Comparison of ENCODE assay signal across 8 mouse cellular contexts in genomic region chr3:132683447-132684230, GRCm38 (mm10). TPM values are rescaled to one million over a fixed set of nuclear protein-coding genes. Genes with fewer than 3 reads are reported as not detected.
DNase-seq lines count a peak whose midpoint lies in the region; ATAC-seq and TF ChIP-seq lines count a peak whose summit lies in the region.

Gene Tbck, plus strand, starts transcription at chr3:132684144.

- no peaks in the 10 kb centered on the region for H3K4me1 ChIP-seq in ES-Bruce4 (ENCODE audit: control insufficient read depth, insufficient read depth, low read length)
- peaks cover 19% of the 10 kb centered on the region for H3K4me1 ChIP-seq in forebrain, embryonic 13.5 days
- H3K4me1 ChIP-seq in liver, postnatal 0 days (ENCODE audit: insufficient read depth) = peaks cover 7% of the 10 kb centered on the region
- H3K4me1 ChIP-seq in neural tube, embryonic 14.5 days (ENCODE audit: control insufficient read depth, insufficient read depth, low read length) = peaks cover 11% of the 10 kb centered on the region

- peak within 1 kb of the TSS; percentile 99 for H3K4me3 ChIP-seq in ES-Bruce4 (ENCODE audit: low read depth, low read length)
- H3K4me3 ChIP-seq in forebrain, embryonic 13.5 days = peak within 1 kb of the TSS; percentile 83
- H3K4me3 ChIP-seq in liver, postnatal 0 days (ENCODE audit: low read depth, low read length) = peak within 1 kb of the TSS; percentile 65
- peak within 1 kb of the TSS; percentile 74 for H3K4me3 ChIP-seq in neural tube, embryonic 14.5 days (ENCODE audit: low read depth, low read length)

- peak; percentile 95 for DNase-seq in heart, postnatal 10 days
- peak; percentile 45 for DNase-seq in large intestine, adult 2 months (ENCODE audit: low read depth, low spot score)
- DNase-seq in liver, postnatal 0 days = peak; percentile 94
- DNase-seq in testis, postnatal 10 days (ENCODE audit: low spot score) = peak; percentile 95

- H3K27me3 ChIP-seq in ES-Bruce4 (ENCODE audit: control insufficient read depth, insufficient read depth, low read length, poor library complexity, severe bottlenecking) = no peaks in the 10 kb centered on the region
- H3K27me3 ChIP-seq in forebrain, embryonic 13.5 days = no peaks in the 10 kb centered on the region
- no peaks in the 10 kb centered on the region for H3K27me3 ChIP-seq in liver, postnatal 0 days (ENCODE audit: insufficient read depth, low read length)
- no peaks in the 10 kb centered on the region for H3K27me3 ChIP-seq in neural tube, embryonic 14.5 days (ENCODE audit: control insufficient read depth, insufficient read depth, low read length)

- no peak for TF ChIP-seq CTCF in ES-Bruce4 (IDR thresholded peaks at IDR 0.05; ENCODE audit: low read depth, low read length)
- TF ChIP-seq CTCF in liver, postnatal 0 days (IDR thresholded peaks at IDR 0.05; ENCODE audit: low read depth) = no peak

- H3K4me2 ChIP-seq in forebrain, embryonic 13.5 days = peak within 1 kb of the TSS; percentile 79
- H3K4me2 ChIP-seq in liver, postnatal 0 days (ENCODE audit: low read depth, low read length) = peak within 1 kb of the TSS; percentile 76
- H3K4me2 ChIP-seq in neural tube, embryonic 14.5 days (ENCODE audit: low read depth, low read length) = peak within 1 kb of the TSS; percentile 47

- intact Hi-C loops in heart, postnatal 10 days (cut with DNase I) = no loop called here

- ATAC-seq in cerebellum, adult (ENCODE audit: insufficient number of reproducible peaks, low FRiP score, low TSS enrichment) = peak; percentile 93
- ATAC-seq in forebrain, embryonic 13.5 days = peak; percentile 98
- ATAC-seq in liver, postnatal 0 days = peak; percentile 97
- peak; percentile 98 for ATAC-seq in neural tube, embryonic 14.5 days (ENCODE audit: low read depth)

- WGBS in forebrain, embryonic 13.5 days = under 1% methylated on average over 42 of the region's 42 CpGs
- WGBS in large intestine, adult 2 months = under 1% methylated on average over 42 of the region's 42 CpGs
- 0% methylated on average over 42 of the region's 42 CpGs for WGBS in liver, postnatal 0 days (ENCODE audit: insufficient replicate concordance)
- under 1% methylated on average over 41 of the region's 42 CpGs for WGBS in neural tube, embryonic 14.5 days

- peak within 1 kb of the TSS; percentile 62 for H3K27ac ChIP-seq in ES-Bruce4 (ENCODE audit: insufficient read depth, low read length)
- H3K27ac ChIP-seq in forebrain, embryonic 13.5 days = peak within 1 kb of the TSS; percentile 76
- H3K27ac ChIP-seq in liver, postnatal 0 days (ENCODE audit: low read depth) = peak within 1 kb of the TSS; percentile 85
- H3K27ac ChIP-seq in neural tube, embryonic 14.5 days (ENCODE audit: low read depth, low read length) = peak within 1 kb of the TSS; percentile 88

- no peaks in the 10 kb centered on the region for H3K9me3 ChIP-seq in ES-Bruce4 (replicated peaks; ENCODE audit: control insufficient read depth, insufficient read depth, low read length, poor library complexity, severe bottlenecking)
- no peaks in the 10 kb centered on the region for H3K9me3 ChIP-seq in forebrain, embryonic 13.5 days (replicated peaks)
- no peaks in the 10 kb centered on the region for H3K9me3 ChIP-seq in liver, postnatal 0 days (ENCODE audit: low read length)
- no peaks in the 10 kb centered on the region for H3K9me3 ChIP-seq in neural tube, embryonic 14.5 days (ENCODE audit: control insufficient read depth, low read length)

- TF ChIP-seq EP300 in ES-Bruce4 (IDR thresholded peaks at IDR 0.05; ENCODE audit: insufficient read depth, low read depth, low read length) = no peak
- peak; percentile 78; the same call in 1 of the 2 replicates for TF ChIP-seq EP300 in liver, postnatal 0 days (IDR thresholded peaks at IDR 0.05; ENCODE audit: low read depth)

- peak within 1 kb of the TSS; percentile 79 for H3K9ac ChIP-seq in ES-Bruce4 (ENCODE audit: low read depth, poor library complexity, severe bottlenecking)
- H3K9ac ChIP-seq in forebrain, embryonic 13.5 days = peak within 1 kb of the TSS; percentile 88
- H3K9ac ChIP-seq in liver, postnatal 0 days (replicated peaks) = peak within 1 kb of the TSS; percentile 92
- H3K9ac ChIP-seq in neural tube, embryonic 14.5 days (replicated peaks; ENCODE audit: low read depth, low read length) = peak within 1 kb of the TSS; percentile 83

- peak; percentile 11 for TF ChIP-seq POLR2A in ES-Bruce4 (IDR thresholded peaks at IDR 0.05; ENCODE audit: insufficient read depth, low read length)

- H3K36me3 ChIP-seq in ES-Bruce4 (ENCODE audit: control insufficient read depth, insufficient read depth, low read length, poor library complexity, severe bottlenecking) = no peaks in the 10 kb centered on the region
- peaks cover 8% of the 10 kb centered on the region; the same call in 1 of the 2 replicates for H3K36me3 ChIP-seq in forebrain, embryonic 13.5 days (ENCODE audit: poor library complexity, severe bottlenecking)
- 0 out of 2 replicates have a peak, but pooled peaks cover 3% of the 10 kb centered on the region for H3K36me3 ChIP-seq in liver, postnatal 0 days (replicated peaks; ENCODE audit: insufficient read depth, low read length)
- no peaks in the 10 kb centered on the region; the same call in 1 of the 2 replicates for H3K36me3 ChIP-seq in neural tube, embryonic 14.5 days (ENCODE audit: control insufficient read depth, insufficient read depth, low read length)

RNA-seq across cellular contexts. Expression of gene Tbck, which starts in this region (rescaled TPM):
- 11.5 and 15.3 TPM in 2 replicates for polyA plus RNA-seq in ES-Bruce4 (2011; ENCODE audit: insufficient read depth, insufficient read length, low read depth, missing spikeins)
- 32.2 and 33.0 TPM in 2 replicates for polyA plus RNA-seq in forebrain, embryonic 13.5 days (2015; fragmentation: Nextera tagmentation; extraction: Ambion mirVana)
- total RNA-seq in heart, postnatal 10 days (2021) = 10 to 100 TPM; 16.0 to 16.5 TPM
- polyA plus RNA-seq in large intestine, adult 2 months (2012; rRNA removed) = 3.0 and 3.9 TPM in 2 replicates
- 4.4 and 5.0 TPM in 2 replicates for polyA plus RNA-seq in liver, postnatal 0 days (2015; fragmentation: Nextera tagmentation; extraction: Ambion mirVana)
- 35.0 and 36.3 TPM in 2 replicates for polyA plus RNA-seq in neural tube, embryonic 14.5 days (2014; fragmentation: Nextera tagmentation; extraction: Ambion mirVana)

Comparison
In these comparisons a context has a peak if more than half of its experiments do, and no peak if none do; other contexts are left out.
1. Peak in every context shown above with its lines: DNase-seq, ATAC-seq, H3K4me3 ChIP-seq and H3K27ac ChIP-seq.
2. DNase-seq: peak in every context shown above with its lines; median percentile 95 in heart, postnatal 10 days; 95 in testis, postnatal 10 days; 94 in liver, postnatal 0 days; 45 in large intestine, adult 2 months.